Mouse (Mus musculus) frontal cortex, postnatal 25 days (tissue): Measurements from ENCODE around the gene Sema3d.

Experiments
- DNase-seq, 2 experiments: peaks; one replicate each; pipeline ENCODE4 v3.0.0; 2022; ENCODE audit warnings: low spot score in 2 of 2

Gene Sema3d

GRCm38 (mm10) chr5:12634227-12634980 lies 251.2 kb downstream of the Sema3d start:
- DNase-seq = no peak

GRCm38 (mm10) chr5:12637763-12638468 lies 254.7 kb downstream of the Sema3d start:
- no peak for DNase-seq
